Mouse (Mus musculus): ENCODE data around the gene 1700037H04Rik.

GRCm38 (mm10) chr2:131189521-131190309 is 29.8 kb upstream of the 1700037H04Rik start:
- TF ChIP-seq CTCF (IDR thresholded peaks at IDR 0.05; ENCODE audit: control insufficient read depth, insufficient read depth, insufficient read length) (no peak), USF1 (IDR thresholded peaks at IDR 0.05; ENCODE audit: low read depth) (no peak)
